Mouse (Mus musculus) midbrain, embryonic 16.5 days (tissue): ENCODE results near the gene Gtpbp6. TPM values are rescaled to one million over a fixed set of nuclear protein-coding genes. Genes with fewer than 3 reads are reported as not detected.
A peak's percentile ranks its signal among the peaks of the same experiment; 100 is the strongest.

Experiments used
- ATAC-seq: fragments of 200-750 bp; cut with Nextera tagmentation; 2 replicates; pipeline ENCODE4 v1.8.0; 2017; ENCODE audit warnings: moderate TSS enrichment
- H3K27ac ChIP-seq: fragments of 300-500 bp; sonication (generic); 2 replicates; pipeline ENCODE4 v1.5.1; 2014; ENCODE audit warnings: mild to moderate bottlenecking, low read length, mixed read lengths
- H3K27me3 ChIP-seq: fragments of 300-500 bp; sonication (generic); 2 replicates; pipeline ENCODE4 v1.6.1; 2014; ENCODE audit warnings: low read depth, low read length, mixed read lengths; ENCODE audit not compliant: control insufficient read depth, insufficient read depth
- H3K36me3 ChIP-seq: fragments of 300-500 bp; sonication (generic); 2 replicates; pipeline ENCODE4 v1.6.1; 2014; ENCODE audit warnings: mild to moderate bottlenecking, low read length, moderate library complexity, mixed read lengths; ENCODE audit not compliant: control insufficient read depth, insufficient read depth
- H3K4me1 ChIP-seq: fragments of 300-500 bp; sonication (generic); 2 replicates; pipeline ENCODE4 v1.6.1; 2014; ENCODE audit warnings: mild to moderate bottlenecking, low read length, mixed read lengths; ENCODE audit not compliant: control insufficient read depth, insufficient read depth
- H3K4me2 ChIP-seq: fragments of 300-500 bp; sonication (generic); 2 replicates; pipeline ENCODE4 v1.6.1; 2014; ENCODE audit warnings: mild to moderate bottlenecking, low read length, mixed read lengths
- H3K4me3 ChIP-seq: fragments of 300-500 bp; sonication (generic); 2 replicates; pipeline ENCODE4 v1.5.1; 2014; ENCODE audit warnings: low read depth, mild to moderate bottlenecking, low read length, moderate library complexity, mixed read lengths
- H3K9ac ChIP-seq: fragments of 300-500 bp; sonication (generic); 2 replicates; pipeline ENCODE4 v1.6.1; 2014; ENCODE audit warnings: low read depth, low read length, mixed read lengths
- H3K9me3 ChIP-seq: fragments of 300-500 bp; sonication (generic); replicated peaks from 2 replicates; pipeline ENCODE4 v1.6.1; 2014; ENCODE audit warnings: mild to moderate bottlenecking, low read length, mixed read lengths; ENCODE audit not compliant: control insufficient read depth, poor library complexity, severe bottlenecking
- WGBS: fragments of 180-500 bp; shearing (Covaris S2); extraction: QIAGEN DNeasy Blood & Tissue Kit; methylation state at CpG from one replicate; pipeline ENCODE4 v1.1.7; 2014; 5-methylcytosine and 5-hydroxymethylcytosine counted together
- polyA plus RNA-seq: library from polyadenylated mRNA; unstranded; fragments of >200 nt; fragmentation: Nextera tagmentation; extraction: Ambion mirVana; gene quantifications from 2 replicates; pipeline ENCODE4 v1.2.1, GENCODE M21; 2015

Gene Gtpbp6
- polyA plus RNA-seq, 1 experiment from 2014 or later: 69.2 TPM

GRCm38 (mm10) chr5:110109991-110110441, 2.0 kb upstream of the Gtpbp6 start, which contains the start of gene Zfp605:
Zfp605 (plus strand) TSS chr5:110110092.
- peak within 1 kb of the TSS; percentile 69 for H3K4me3 ChIP-seq
- ATAC-seq: peak; percentile 66
- peak within 1 kb of the TSS; percentile 86 for H3K9ac ChIP-seq
- H3K4me2 ChIP-seq: peak within 1 kb of the TSS; percentile 87
- H3K9me3 ChIP-seq: no peaks in the 10 kb centered on the region
- peak within 1 kb of the TSS; percentile 96 for H3K27ac ChIP-seq
- WGBS: under 1% methylated on average over 12 of the region's 12 CpGs
- no peaks in the 10 kb centered on the region for H3K27me3 ChIP-seq
- H3K36me3 ChIP-seq: peaks cover 28% of the 10 kb centered on the region
- peaks cover 15% of the 10 kb centered on the region for H3K4me1 ChIP-seq

- Histone ChIP-seq H3K36me3 (peaks cover 33% of the 10 kb centered on the region), H3K4me3 (peak overlapping the region; percentile 69), H3K4me1 (peaks cover 15% of the 10 kb centered on the region), H3K27me3 (no peaks in the 10 kb centered on the region), H3K4me2 (peak overlapping the region; percentile 90), H3K9me3 (no peaks in the 10 kb centered on the region), H3K27ac (peak overlapping the region; percentile 97), H3K9ac (no peak overlapping the region)
- ATAC-seq: no peak
- WGBS: under 1% methylated on average over 7 of the region's 7 CpGs
Measured at GRCm38 (mm10) chr5:110108305-110108628, 270 bp upstream of the Gtpbp6 start.

- Histone ChIP-seq H3K9ac (peak overlapping the region; percentile 75), H3K27me3 (no peaks in the 10 kb centered on the region), H3K4me1 (peaks cover 17% of the 10 kb centered on the region), H3K36me3 (peaks cover 32% of the 10 kb centered on the region), H3K4me2 (peak overlapping the region; percentile 90), H3K27ac (peak overlapping the region; percentile 97), H3K4me3 (peak overlapping the region; percentile 69), H3K9me3 (no peaks in the 10 kb centered on the region)
- WGBS: 15% methylated on average over 41 of the region's 41 CpGs
- peak; percentile 29 for ATAC-seq
Measured at GRCm38 (mm10) chr5:110106901-110107564, 964 bp downstream of the Gtpbp6 start.

- Histone ChIP-seq H3K9me3 (no peaks in the 10 kb centered on the region), H3K36me3 (peaks cover 32% of the 10 kb centered on the region), H3K4me1 (peaks cover 21% of the 10 kb centered on the region), H3K9ac (peak overlapping the region; percentile 75; the same call in 1 of the 2 replicates), H3K4me3 (peak overlapping the region; percentile 69), H3K27ac (no peak overlapping the region), H3K27me3 (no peaks in the 10 kb centered on the region), H3K4me2 (peak overlapping the region; percentile 90)
- 96% methylated on average over 26 of the region's 26 CpGs for WGBS
- ATAC-seq: no peak
Measured at GRCm38 (mm10) chr5:110106140-110106871, 1.7 kb downstream of the Gtpbp6 start.

GRCm38 (mm10) chr5:110104616-110105380, 3.2 kb downstream of the Gtpbp6 start:
- Histone ChIP-seq H3K27me3 (no peaks in the 10 kb centered on the region), H3K27ac (no peak overlapping the region), H3K36me3 (peaks cover 32% of the 10 kb centered on the region), H3K4me3 (no peak overlapping the region), H3K9ac (no peak overlapping the region), H3K9me3 (no peaks in the 10 kb centered on the region), H3K4me1 (peaks cover 21% of the 10 kb centered on the region), H3K4me2 (no peak overlapping the region)
- WGBS: 95% methylated on average over 36 of the region's 36 CpGs
- no peak for ATAC-seq

GRCm38 (mm10) chr5:110103901-110104615, 3.9 kb downstream of the Gtpbp6 start:
- Histone ChIP-seq H3K4me3 (no peak overlapping the region), H3K9ac (no peak overlapping the region), H3K4me2 (no peak overlapping the region), H3K4me1 (peaks cover 21% of the 10 kb centered on the region), H3K9me3 (no peaks in the 10 kb centered on the region), H3K36me3 (peaks cover 32% of the 10 kb centered on the region), H3K27me3 (no peaks in the 10 kb centered on the region), H3K27ac (no peak overlapping the region)
- 95% methylated on average over 27 of the region's 27 CpGs for WGBS
- no peak for ATAC-seq

GRCm38 (mm10) chr5:110102853-110103625, 5.0 kb downstream of the Gtpbp6 start:
- WGBS: 94% methylated on average over 19 of the region's 19 CpGs
- ATAC-seq: no peak

GRCm38 (mm10) chr5:110102429-110102828, 5.6 kb downstream of the Gtpbp6 start:
- Histone ChIP-seq H3K4me3 (no peak overlapping the region), H3K27ac (no peak overlapping the region), H3K4me1 (peaks cover 21% of the 10 kb centered on the region), H3K9ac (no peak overlapping the region), H3K27me3 (no peaks in the 10 kb centered on the region), H3K36me3 (peaks cover 32% of the 10 kb centered on the region), H3K4me2 (peak overlapping the region; percentile 72; the same call in 1 of the 2 replicates), H3K9me3 (no peaks in the 10 kb centered on the region)
- no peak for ATAC-seq
- 92% methylated on average over 13 of the region's 13 CpGs for WGBS

More at GRCm38 (mm10) chr5:110102853-110103625, 5.0 kb downstream of the Gtpbp6 start:
- H3K27ac ChIP-seq: no peak overlapping the region
- H3K27me3 ChIP-seq: no peaks in the 10 kb centered on the region
- H3K36me3 ChIP-seq: peaks cover 32% of the 10 kb centered on the region
- H3K9me3 ChIP-seq: no peaks in the 10 kb centered on the region
- H3K4me1 ChIP-seq: peaks cover 21% of the 10 kb centered on the region
- H3K4me3 ChIP-seq: no peak overlapping the region
- no peak overlapping the region for H3K9ac ChIP-seq
- H3K4me2 ChIP-seq: no peak overlapping the region
